Mouse (Mus musculus) ovary, postnatal 14 days (tissue): ENCODE data around the gene Lrrc46.

ENCODE experiments used
- DNase-seq: peaks from one replicate; pipeline ENCODE4 v3.0.0; 2022; ENCODE audit warnings: low spot score

Lrrc46 gene

GRCm38 (mm10) chr11:97013121-97013670 is 28.0 kb downstream of the Lrrc46 start, which contains the start of gene Sp6:
Sp6 (plus strand) TSS chr11:97013394.
- DNase-seq, result no peak

GRCm38 (mm10) chr11:97009198-97009790 is 31.9 kb downstream of the Lrrc46 start:
- no peak for DNase-seq

- DNase-seq, result no peak
These were observed 34.0 kb downstream of the Lrrc46 start for GRCm38 (mm10) chr11:97007093-97007794.

GRCm38 (mm10) chr11:97003170-97003569 is 38.0 kb downstream of the Lrrc46 start:
- no peak for DNase-seq

- no peak for DNase-seq
These were observed 43.7 kb downstream of the Lrrc46 start for GRCm38 (mm10) chr11:96997380-96997956.

GRCm38 (mm10) chr11:96996773-96997379 is 44.3 kb downstream of the Lrrc46 start:
- DNase-seq, result no peak

GRCm38 (mm10) chr11:96995836-96996772 is 45.1 kb downstream of the Lrrc46 start:
- DNase-seq, result no peak

- DNase-seq, result no peak
These were observed 46.2 kb downstream of the Lrrc46 start for GRCm38 (mm10) chr11:96995031-96995430.

- no peak for DNase-seq
These were observed 48.4 kb downstream of the Lrrc46 start for GRCm38 (mm10) chr11:96992722-96993311.

- no peak for DNase-seq
These were observed 49.7 kb downstream of the Lrrc46 start for GRCm38 (mm10) chr11:96991501-96991900.

GRCm38 (mm10) chr11:96987873-96988655 is 53.1 kb downstream of the Lrrc46 start:
- DNase-seq, result no peak

- DNase-seq, result no peak
These were observed 54.7 kb downstream of the Lrrc46 start for GRCm38 (mm10) chr11:96986463-96986862.

GRCm38 (mm10) chr11:96984903-96985302 is 56.3 kb downstream of the Lrrc46 start:
- no peak for DNase-seq
